Mouse (Mus musculus): ENCODE results near the gene Tmco3. TPM values are rescaled to one million over a fixed set of nuclear protein-coding genes. Genes with fewer than 3 reads are reported as not detected.
A peak's percentile ranks its signal among the peaks of the same experiment; 100 is the strongest.

Tmco3 gene
- total and polyA plus RNA-seq, 3 experiments, result 24.4 to 30.0 (median 29.4) TPM

GRCm38 (mm10) chr8:13338255-13338860 lies 50.4 kb downstream of the Tmco3 start, which contains the start of gene Tfdp1:
Gene Tfdp1, plus strand, starts transcription at chr8:13338751.
- DNase-seq, result peak; percentile 83 to 89
- H3K4me3 ChIP-seq, result peak within 1 kb of the TSS; percentile 62
- 9% methylated on average over 59 of the region's 72 CpGs for WGBS
- no peaks in the 10 kb centered on the region for H3K79me2 ChIP-seq (replicated peaks; ENCODE audit: control insufficient read depth, insufficient read depth, low read length)
- H3K9ac ChIP-seq (ENCODE audit: low read depth, low read length), result peak within 1 kb of the TSS; percentile 73
- no peak for TF ChIP-seq POLR2A (IDR thresholded peaks at IDR 0.05; ENCODE audit: insufficient read depth, low read depth, low read length)
- no peak for TF ChIP-seq CTCF (IDR thresholded peaks at IDR 0.05)
- TF ChIP-seq EP300 (IDR thresholded peaks at IDR 0.05; ENCODE audit: insufficient read depth, low read depth, low read length), result no peak
- H3K27me3 ChIP-seq (ENCODE audit: control insufficient read depth, insufficient read depth, low read length), result no peaks in the 10 kb centered on the region
- intact Hi-C loops (cut with DNase I), result no loop called here
- peak within 1 kb of the TSS; percentile 26 for H3K27ac ChIP-seq
- no peaks in the 10 kb centered on the region for H3K36me3 ChIP-seq (ENCODE audit: control insufficient read depth, insufficient read depth, low read length)
- peaks cover 4% of the 10 kb centered on the region for H3K4me1 ChIP-seq (ENCODE audit: control insufficient read depth, insufficient read depth, low read length)

- H3K27ac ChIP-seq, result peak overlapping the region; percentile 26
- peak overlapping the region; percentile 73 for H3K9ac ChIP-seq (ENCODE audit: low read depth, low read length)
- 2% methylated on average over 57 of the region's 70 CpGs for WGBS
- H3K4me3 ChIP-seq, result peak overlapping the region; percentile 62
- H3K4me1 ChIP-seq (ENCODE audit: control insufficient read depth, insufficient read depth, low read length), result peaks cover 4% of the 10 kb centered on the region
- H3K27me3 ChIP-seq (ENCODE audit: control insufficient read depth, insufficient read depth, low read length), result no peaks in the 10 kb centered on the region
- H3K79me2 ChIP-seq (replicated peaks; ENCODE audit: control insufficient read depth, insufficient read depth, low read length), result no peaks in the 10 kb centered on the region
- H3K36me3 ChIP-seq (ENCODE audit: control insufficient read depth, insufficient read depth, low read length), result no peaks in the 10 kb centered on the region
- intact Hi-C loops (cut with DNase I), result no loop called here
- DNase-seq, result peak; percentile 42 to 49
- TF ChIP-seq CTCF (IDR thresholded peaks at IDR 0.05) (no peak), EP300 (IDR thresholded peaks at IDR 0.05; ENCODE audit: insufficient read depth, low read depth, low read length) (no peak), POLR2A (IDR thresholded peaks at IDR 0.05; ENCODE audit: insufficient read depth, low read depth, low read length) (no peak)
Measured at GRCm38 (mm10) chr8:13338901-13339645, 51.1 kb downstream of the Tmco3 start.

GRCm38 (mm10) chr8:13339646-13339990 lies 51.6 kb downstream of the Tmco3 start:
- TF ChIP-seq CTCF (IDR thresholded peaks at IDR 0.05), result no peak
- TF ChIP-seq POLR2A (IDR thresholded peaks at IDR 0.05; ENCODE audit: insufficient read depth, low read depth, low read length), result no peak
- TF ChIP-seq EP300 (IDR thresholded peaks at IDR 0.05; ENCODE audit: insufficient read depth, low read depth, low read length), result no peak
- peak overlapping the region; percentile 62 for H3K4me3 ChIP-seq
- no peak for DNase-seq
- no peak overlapping the region for H3K9ac ChIP-seq (ENCODE audit: low read depth, low read length)
- no peaks in the 10 kb centered on the region for H3K27me3 ChIP-seq (ENCODE audit: control insufficient read depth, insufficient read depth, low read length)
- no peaks in the 10 kb centered on the region for H3K79me2 ChIP-seq (replicated peaks; ENCODE audit: control insufficient read depth, insufficient read depth, low read length)
- intact Hi-C loops (cut with DNase I), result no loop called here
- H3K36me3 ChIP-seq (ENCODE audit: control insufficient read depth, insufficient read depth, low read length), result no peaks in the 10 kb centered on the region
- H3K4me1 ChIP-seq (ENCODE audit: control insufficient read depth, insufficient read depth, low read length), result peaks cover 4% of the 10 kb centered on the region
- WGBS, result 32% methylated on average over 11 of the region's 11 CpGs
- no peak overlapping the region for H3K27ac ChIP-seq

DNA sequence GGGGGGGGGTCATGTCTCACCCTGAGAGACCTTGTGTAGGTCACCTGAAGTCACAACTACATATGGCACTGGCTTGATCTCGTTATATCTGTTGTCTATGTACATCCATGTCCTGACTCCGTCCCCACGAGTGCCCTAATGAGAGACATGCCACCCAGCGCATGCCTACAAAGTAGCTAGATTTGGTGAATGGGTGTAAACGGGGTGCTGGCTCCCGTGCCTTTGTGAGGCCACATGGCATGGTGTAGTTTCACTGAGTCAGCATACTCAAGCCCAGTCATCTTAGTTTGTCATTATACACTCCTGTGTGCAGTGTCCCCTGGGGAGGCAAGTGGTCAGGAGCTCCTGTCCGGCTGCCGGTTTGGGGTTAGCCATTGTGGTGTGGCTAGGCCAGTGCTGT lies 52.7 kb downstream of the Tmco3 start:
- TF ChIP-seq CTCF (IDR thresholded peaks at IDR 0.05), result no peak
- TF ChIP-seq EP300 (IDR thresholded peaks at IDR 0.05; ENCODE audit: insufficient read depth, low read depth, low read length), result no peak
- TF ChIP-seq POLR2A (IDR thresholded peaks at IDR 0.05; ENCODE audit: insufficient read depth, low read depth, low read length), result no peak
- Histone ChIP-seq H3K4me3 (no peak overlapping the region), H3K9ac (ENCODE audit: low read depth, low read length) (no peak overlapping the region), H3K27me3 (ENCODE audit: control insufficient read depth, insufficient read depth, low read length) (no peaks in the 10 kb centered on the region), H3K36me3 (ENCODE audit: control insufficient read depth, insufficient read depth, low read length) (no peaks in the 10 kb centered on the region), H3K4me1 (ENCODE audit: control insufficient read depth, insufficient read depth, low read length) (peaks cover 4% of the 10 kb centered on the region), H3K27ac (no peak overlapping the region), H3K79me2 (replicated peaks; ENCODE audit: control insufficient read depth, insufficient read depth, low read length) (no peaks in the 10 kb centered on the region)
- intact Hi-C loops (cut with DNase I), result no loop called here
- no peak for DNase-seq
- 85% methylated on average over 8 of the region's 8 CpGs for WGBS

- H3K4me1 ChIP-seq (ENCODE audit: control insufficient read depth, insufficient read depth, low read length), result peaks cover 4% of the 10 kb centered on the region
Measured at GRCm38 (mm10) chr8:13342340-13342739, 54.4 kb downstream of the Tmco3 start.

GRCm38 (mm10) chr8:13343134-13343533 lies 55.1 kb downstream of the Tmco3 start:
- Histone ChIP-seq H3K4me1 (ENCODE audit: control insufficient read depth, insufficient read depth, low read length) (peaks cover 3% of the 10 kb centered on the region), H3K27me3 (ENCODE audit: control insufficient read depth, insufficient read depth, low read length) (no peaks in the 10 kb centered on the region), H3K4me3 (no peak overlapping the region), H3K9ac (ENCODE audit: low read depth, low read length) (no peak overlapping the region), H3K27ac (no peak overlapping the region), H3K79me2 (replicated peaks; ENCODE audit: control insufficient read depth, insufficient read depth, low read length) (no peaks in the 10 kb centered on the region), H3K36me3 (ENCODE audit: control insufficient read depth, insufficient read depth, low read length) (no peaks in the 10 kb centered on the region)
- TF ChIP-seq POLR2A (IDR thresholded peaks at IDR 0.05; ENCODE audit: insufficient read depth, low read depth, low read length) (no peak), CTCF (IDR thresholded peaks at IDR 0.05) (no peak), EP300 (IDR thresholded peaks at IDR 0.05; ENCODE audit: insufficient read depth, low read depth, low read length) (no peak)
- 90% methylated on average over 4 of the region's 4 CpGs for WGBS
- intact Hi-C loops (cut with DNase I), result no loop called here
- no peak for DNase-seq

More at GRCm38 (mm10) chr8:13342340-13342739, 54.4 kb downstream of the Tmco3 start:
- intact Hi-C loops (cut with DNase I), result no loop called here
- H3K79me2 ChIP-seq (replicated peaks; ENCODE audit: control insufficient read depth, insufficient read depth, low read length), result no peaks in the 10 kb centered on the region
- no peaks in the 10 kb centered on the region for H3K36me3 ChIP-seq (ENCODE audit: control insufficient read depth, insufficient read depth, low read length)
- no peak for DNase-seq
- no peak for TF ChIP-seq EP300 (IDR thresholded peaks at IDR 0.05; ENCODE audit: insufficient read depth, low read depth, low read length)
- TF ChIP-seq CTCF (IDR thresholded peaks at IDR 0.05), result no peak
- no peak for TF ChIP-seq POLR2A (IDR thresholded peaks at IDR 0.05; ENCODE audit: insufficient read depth, low read depth, low read length)
- H3K27me3 ChIP-seq (ENCODE audit: control insufficient read depth, insufficient read depth, low read length), result no peaks in the 10 kb centered on the region
- H3K27ac ChIP-seq, result no peak overlapping the region
- no peak overlapping the region for H3K4me3 ChIP-seq
- WGBS, result 69% methylated on average over 2 of the region's 2 CpGs
- no peak overlapping the region for H3K9ac ChIP-seq (ENCODE audit: low read depth, low read length)

Measured in heart, adult 2 months (tissue).